Mouse (Mus musculus) bone marrow, adult 2 months (tissue): ENCODE measurements at regions not wholly inside any gene's neighbourhood (a gene's known extent, or its start where the extent isn't known, plus 50 kb on each side); places are given as distances from the start of the nearest gene placed in this dataset.

Experiments
- CTCF ChIP-seq: fragments of 200-500 bp; IDR thresholded peaks from 2 replicates; pipeline ENCODE4 v1.5.1; 2011; ENCODE audit warnings: low read length, control low read depth; ENCODE audit not compliant: control insufficient read depth, insufficient read depth
- POLR2A ChIP-seq: fragments of 200-500 bp; IDR thresholded peaks from 2 replicates; pipeline ENCODE4 v1.6.1; 2011; ENCODE audit warnings: low read depth, mild to moderate bottlenecking, control low read depth, low read length, borderline replicate concordance; ENCODE audit not compliant: control insufficient read depth

GRCm38 (mm10) chr9:115548722-115549349 is 238.6 kb upstream of the Stt3b start:
- TF ChIP-seq CTCF (no peak), POLR2A (no peak)
